Mouse (Mus musculus) neural tube, embryonic 11.5 days (tissue): ENCODE measurements at regions not wholly inside any gene's neighbourhood (a gene's known extent, or its start where the extent isn't known, plus 50 kb on each side); places are given as distances from the start of the nearest gene placed in this dataset.

ENCODE experiments used
- ATAC-seq: fragments of 200-750 bp; cut with Nextera tagmentation; 2 replicates; pipeline ENCODE4 v1.8.0; 2017; ENCODE audit warnings: moderate number of reproducible peaks, mild to moderate bottlenecking, moderate TSS enrichment, moderate library complexity; ENCODE audit not compliant: insufficient read depth, low FRiP score, low TSS enrichment
- DNase-seq: peaks from one replicate; pipeline ENCODE4 v3.0.0-alpha.2; 2015; ENCODE audit warnings: low spot score
- H3K27ac ChIP-seq: fragments of 300-500 bp; sonication (generic); 2 replicates; pipeline ENCODE4 v1.5.1; 2014; ENCODE audit warnings: low read depth, mild to moderate bottlenecking, low read length
- H3K27me3 ChIP-seq: fragments of 300-500 bp; sonication (generic); 2 replicates; pipeline ENCODE4 v1.6.1; 2014; ENCODE audit warnings: mild to moderate bottlenecking, low read length, mixed read lengths; ENCODE audit not compliant: control insufficient read depth, insufficient read depth
- H3K36me3 ChIP-seq: fragments of 300-500 bp; sonication (generic); 2 replicates; pipeline ENCODE4 v1.6.1; 2014; ENCODE audit warnings: mild to moderate bottlenecking, low read length, moderate library complexity, mixed read lengths; ENCODE audit not compliant: control insufficient read depth, insufficient read depth
- H3K4me1 ChIP-seq: fragments of 300-500 bp; sonication (generic); 2 replicates; pipeline ENCODE4 v1.6.1; 2014; ENCODE audit warnings: low read length, mixed read lengths; ENCODE audit not compliant: control insufficient read depth, insufficient read depth
- H3K4me2 ChIP-seq: fragments of 300-500 bp; sonication (generic); 2 replicates; pipeline ENCODE4 v1.6.1; 2014; ENCODE audit warnings: low read depth, mild to moderate bottlenecking, moderate library complexity
- H3K4me3 ChIP-seq: fragments of 300-500 bp; sonication (generic); 2 replicates; pipeline ENCODE4 v1.5.1; 2014; ENCODE audit warnings: low read depth, low read length
- H3K9ac ChIP-seq: fragments of 300-500 bp; sonication (generic); 2 replicates; pipeline ENCODE4 v1.6.1; 2014; ENCODE audit warnings: mild to moderate bottlenecking, low read length
- H3K9me3 ChIP-seq: fragments of 300-500 bp; sonication (generic); 2 replicates; pipeline ENCODE4 v1.6.1; 2016; ENCODE audit warnings: low read length; ENCODE audit not compliant: control insufficient read depth
- WGBS: fragments of 180-500 bp; shearing (Covaris S2); extraction: QIAGEN DNeasy Blood & Tissue Kit; methylation state at CpG from one replicate; pipeline ENCODE4 v1.1.7; 2014; 5-methylcytosine and 5-hydroxymethylcytosine counted together

DNA sequence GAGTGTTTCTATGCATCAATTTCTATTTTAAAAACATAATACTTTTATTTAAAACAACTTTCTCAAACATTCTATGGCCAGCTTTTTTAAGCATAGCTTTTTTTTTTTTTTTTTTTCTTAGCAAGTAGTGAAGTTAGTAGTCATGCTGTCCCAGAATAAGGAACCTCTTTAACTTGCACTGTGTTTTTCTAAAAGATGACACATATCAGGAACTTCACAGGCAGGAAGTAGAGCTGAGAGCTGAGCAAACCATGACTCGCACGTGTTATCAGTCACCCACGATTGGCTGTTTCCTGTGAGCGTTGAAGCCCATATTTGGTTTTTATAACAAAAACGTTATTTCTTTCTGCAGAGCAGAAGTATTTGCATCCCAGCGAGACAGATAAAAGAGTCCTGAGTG, 287.9 kb upstream of the Ube2e3 start:
- no peaks in the 10 kb centered on the region for H3K9me3 ChIP-seq
- H3K4me3 ChIP-seq, result no peak overlapping the region
- 65% methylated on average over 6 of the region's 6 CpGs for WGBS
- no peaks in the 10 kb centered on the region for H3K4me1 ChIP-seq
- H3K27ac ChIP-seq, result no peak overlapping the region
- DNase-seq, result no peak
- H3K9ac ChIP-seq, result no peak overlapping the region
- no peaks in the 10 kb centered on the region for H3K27me3 ChIP-seq
- ATAC-seq, result no peak
- H3K36me3 ChIP-seq, result no peaks in the 10 kb centered on the region
- no peak overlapping the region for H3K4me2 ChIP-seq

DNA sequence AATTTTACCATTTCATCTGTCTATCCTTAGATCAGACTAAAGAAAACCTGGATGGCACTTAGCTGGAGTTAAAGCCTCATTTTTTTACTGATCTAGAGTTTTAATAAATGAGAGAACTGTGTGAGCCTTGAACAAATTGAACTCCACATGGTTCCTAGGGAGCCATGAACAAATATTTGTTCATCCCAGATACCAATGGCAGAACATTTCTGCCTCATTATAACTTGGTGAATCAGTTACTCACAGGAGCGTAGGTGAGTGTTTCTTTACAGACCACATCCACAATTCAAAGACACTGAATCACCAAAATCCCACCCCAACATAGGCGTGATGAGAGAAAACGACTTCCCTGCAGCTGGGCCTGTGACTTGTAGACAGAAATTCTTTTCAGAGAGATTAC, 295.4 kb upstream of the Ube2e3 start:
- ATAC-seq (no peak), DNase-seq (no peak)
- no peak overlapping the region for H3K27ac ChIP-seq
- no peaks in the 10 kb centered on the region for H3K4me1 ChIP-seq
- no peaks in the 10 kb centered on the region for H3K36me3 ChIP-seq
- 64% methylated on average over 3 of the region's 3 CpGs for WGBS
- no peaks in the 10 kb centered on the region for H3K27me3 ChIP-seq
- no peak overlapping the region for H3K9ac ChIP-seq
- no peak overlapping the region for H3K4me2 ChIP-seq
- no peak overlapping the region for H3K4me3 ChIP-seq
- H3K9me3 ChIP-seq, result no peaks in the 10 kb centered on the region

DNA sequence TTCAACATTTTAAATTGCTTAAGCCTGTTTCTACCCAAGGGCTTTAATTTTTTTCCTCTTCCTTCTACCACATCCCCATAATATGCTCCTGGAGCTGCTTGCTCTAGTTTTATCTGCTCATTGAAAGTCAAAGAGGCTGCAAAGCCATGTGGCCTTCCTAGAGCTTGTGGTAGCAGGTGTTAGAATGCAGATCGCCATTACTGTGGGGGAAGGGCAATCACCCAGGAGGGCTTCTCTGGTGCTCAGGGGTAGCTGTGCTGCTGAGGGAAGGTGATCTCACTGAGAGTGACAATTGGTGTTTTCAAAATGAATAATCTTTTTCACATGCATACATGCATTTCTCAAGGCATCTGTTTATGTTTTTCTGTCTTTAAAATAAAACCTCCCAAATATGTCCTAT, 309.8 kb upstream of the Ube2e3 start:
- Histone ChIP-seq H3K36me3 (no peaks in the 10 kb centered on the region), H3K4me2 (no peak overlapping the region), H3K9me3 (no peaks in the 10 kb centered on the region), H3K4me1 (no peaks in the 10 kb centered on the region), H3K27me3 (no peaks in the 10 kb centered on the region), H3K9ac (no peak overlapping the region), H3K27ac (no peak overlapping the region), H3K4me3 (no peak overlapping the region)
- no peak for DNase-seq
- WGBS, result 19% methylated on average over 1 of the region's 1 CpGs
- no peak for ATAC-seq

DNA sequence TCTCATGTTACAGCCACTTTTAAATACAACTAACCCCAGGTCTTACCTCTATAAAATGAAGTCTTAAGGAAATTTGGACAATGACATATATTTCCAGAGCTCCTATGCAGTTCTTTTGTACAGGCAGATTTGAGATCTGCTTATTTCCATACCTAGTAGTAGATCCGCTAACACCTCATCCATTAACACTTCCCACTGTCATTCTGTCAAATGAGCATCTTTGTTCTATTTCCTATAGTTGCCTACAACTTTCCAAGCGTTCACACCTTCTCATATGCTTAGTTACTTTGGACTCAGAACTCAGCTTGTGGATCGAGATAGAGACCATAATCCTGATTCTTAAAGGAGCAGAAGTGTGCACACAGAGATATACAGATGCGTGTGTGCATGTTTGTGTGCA, 316.8 kb upstream of the Ube2e3 start:
- Histone ChIP-seq H3K4me3 (no peak overlapping the region), H3K27ac (no peak overlapping the region), H3K9me3 (no peaks in the 10 kb centered on the region), H3K4me1 (no peaks in the 10 kb centered on the region), H3K27me3 (no peaks in the 10 kb centered on the region), H3K9ac (no peak overlapping the region), H3K4me2 (no peak overlapping the region), H3K36me3 (no peaks in the 10 kb centered on the region)
- no peak for DNase-seq
- no peak for ATAC-seq
- WGBS, result 87% methylated on average over 4 of the region's 4 CpGs

DNA sequence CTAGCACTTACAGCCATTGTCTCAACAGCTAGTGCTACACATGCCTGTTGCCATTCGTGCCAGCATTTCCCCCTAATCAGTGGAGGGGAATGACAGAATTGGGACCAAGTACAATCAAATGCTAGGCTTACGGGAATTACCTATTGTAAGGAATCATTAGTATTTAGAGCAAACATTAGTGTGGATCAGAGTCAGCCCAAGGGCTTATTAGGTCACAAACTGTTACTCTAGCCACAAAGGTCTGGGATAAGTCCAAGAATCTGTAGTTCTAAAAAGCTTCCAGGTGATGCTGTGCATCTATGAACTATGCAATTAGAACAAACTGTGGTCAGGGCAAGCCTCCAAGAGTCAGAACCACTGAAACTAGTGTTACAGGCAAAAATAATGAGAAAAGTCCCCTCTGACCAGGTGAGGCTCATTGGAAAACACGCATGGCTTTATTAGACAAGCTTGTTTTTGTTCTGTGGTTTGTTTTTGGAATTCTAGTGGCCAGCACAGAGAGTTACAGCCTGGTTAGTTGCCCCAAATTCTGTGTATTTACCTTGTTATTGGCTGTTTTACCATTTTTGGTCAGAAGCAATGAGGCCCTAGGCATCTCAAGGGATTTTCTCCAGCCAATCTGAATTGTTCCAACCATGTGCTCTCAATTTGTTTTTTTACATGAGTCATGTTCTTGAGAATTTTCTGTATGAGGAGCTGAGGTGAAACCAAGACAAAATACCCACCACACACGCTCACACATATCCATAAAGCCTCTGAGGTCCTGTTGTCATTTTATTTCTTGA, 319.0 kb upstream of the Ube2e3 start:
- Histone ChIP-seq H3K4me1 (no peaks in the 10 kb centered on the region), H3K4me3 (no peak overlapping the region), H3K9ac (no peak overlapping the region), H3K4me2 (no peak overlapping the region), H3K9me3 (no peaks in the 10 kb centered on the region), H3K27ac (no peak overlapping the region), H3K27me3 (no peaks in the 10 kb centered on the region), H3K36me3 (no peaks in the 10 kb centered on the region)
- DNase-seq (no peak), ATAC-seq (no peak)
- WGBS, result 84% methylated on average over 4 of the region's 4 CpGs

DNA sequence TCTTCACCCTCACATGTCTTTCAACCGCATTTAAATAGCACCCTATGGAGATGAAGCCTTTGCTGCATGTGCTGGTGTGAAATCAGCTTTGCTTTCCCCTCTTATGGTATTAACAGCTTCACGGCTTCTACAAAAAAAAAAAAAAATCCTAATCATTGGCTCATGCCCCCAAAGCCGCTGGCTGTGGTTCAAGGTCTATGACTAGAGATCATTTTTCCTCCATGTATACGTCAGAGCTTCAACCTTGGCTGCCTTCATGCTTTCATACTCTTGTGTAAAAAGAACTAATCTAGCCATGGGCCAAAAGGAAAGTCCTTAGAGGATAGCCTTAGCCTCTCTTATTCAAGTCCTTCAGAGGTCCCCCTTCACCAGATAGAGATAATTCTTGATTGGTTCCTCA, 320.6 kb upstream of the Ube2e3 start:
- Histone ChIP-seq H3K4me2 (no peak overlapping the region), H3K27ac (no peak overlapping the region), H3K4me1 (no peaks in the 10 kb centered on the region), H3K4me3 (no peak overlapping the region), H3K36me3 (no peaks in the 10 kb centered on the region), H3K27me3 (no peaks in the 10 kb centered on the region), H3K9ac (no peak overlapping the region), H3K9me3 (no peaks in the 10 kb centered on the region)
- DNase-seq, result no peak
- 88% methylated on average over 4 of the region's 4 CpGs for WGBS
- ATAC-seq, result no peak

DNA sequence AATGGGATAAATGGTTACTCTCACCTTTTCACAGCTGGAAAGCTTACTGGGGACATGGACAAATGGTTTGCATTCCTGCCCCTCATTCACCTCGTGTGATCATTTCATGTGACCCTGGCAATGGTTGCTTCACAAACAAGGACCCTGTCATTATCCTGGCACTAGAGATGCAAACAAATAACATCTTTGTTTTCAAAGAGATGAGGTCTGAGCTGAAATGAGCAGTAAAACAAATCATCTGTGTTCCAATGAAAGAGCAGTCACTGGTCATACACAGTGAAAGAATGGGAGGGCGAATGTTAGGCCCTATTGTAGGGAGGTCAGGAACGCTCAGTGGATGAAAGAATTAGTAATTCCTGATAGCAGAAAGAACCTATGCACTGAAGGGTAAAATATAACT, 327.5 kb upstream of the Ube2e3 start:
- Histone ChIP-seq H3K4me3 (no peak overlapping the region), H3K27ac (no peak overlapping the region), H3K9me3 (no peaks in the 10 kb centered on the region), H3K4me2 (no peak overlapping the region), H3K36me3 (no peaks in the 10 kb centered on the region), H3K9ac (no peak overlapping the region), H3K27me3 (no peaks in the 10 kb centered on the region), H3K4me1 (no peaks in the 10 kb centered on the region)
- ATAC-seq, result no peak
- 45% methylated on average over 3 of the region's 3 CpGs for WGBS
- DNase-seq, result no peak

DNA sequence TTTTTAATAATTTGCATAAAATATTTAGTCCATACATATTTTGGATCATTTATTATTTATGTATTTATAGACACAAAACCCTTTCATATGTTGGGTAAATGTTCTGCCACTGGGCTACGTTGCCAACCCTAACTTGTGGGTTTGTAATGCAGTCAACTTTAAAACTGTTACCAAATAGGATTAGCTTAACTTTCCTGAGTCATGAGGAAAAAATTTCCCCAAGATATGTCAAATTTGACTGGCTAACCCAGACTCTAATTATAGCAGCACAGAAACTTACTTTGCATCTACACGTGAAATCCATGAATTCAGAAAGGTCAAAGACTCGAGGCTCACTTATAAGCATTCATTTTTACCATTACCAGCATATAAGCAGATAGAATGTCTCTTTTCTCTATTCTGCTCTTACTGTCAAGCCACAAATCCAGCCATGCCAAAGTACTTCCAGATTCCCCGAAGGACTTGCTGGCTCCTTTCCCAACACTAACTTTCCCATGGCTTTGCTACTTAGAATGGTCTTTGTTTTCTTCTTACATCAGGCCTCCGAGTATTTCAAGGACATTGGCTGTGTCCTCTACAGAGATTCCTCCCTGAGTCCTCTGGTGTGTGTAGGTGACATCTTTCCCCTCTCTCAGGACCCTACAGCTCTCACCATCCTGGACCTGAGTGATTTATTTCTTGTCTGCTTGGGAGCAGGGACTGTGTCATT, 328.2 kb upstream of the Ube2e3 start:
- H3K27me3 ChIP-seq, result no peaks in the 10 kb centered on the region
- H3K9me3 ChIP-seq, result no peaks in the 10 kb centered on the region
- ATAC-seq, result no peak
- no peak overlapping the region for H3K4me3 ChIP-seq
- 77% methylated on average over 5 of the region's 5 CpGs for WGBS
- H3K27ac ChIP-seq, result no peak overlapping the region
- H3K4me2 ChIP-seq, result no peak overlapping the region
- H3K36me3 ChIP-seq, result no peaks in the 10 kb centered on the region
- no peak overlapping the region for H3K9ac ChIP-seq
- no peak for DNase-seq
- no peaks in the 10 kb centered on the region for H3K4me1 ChIP-seq

DNA sequence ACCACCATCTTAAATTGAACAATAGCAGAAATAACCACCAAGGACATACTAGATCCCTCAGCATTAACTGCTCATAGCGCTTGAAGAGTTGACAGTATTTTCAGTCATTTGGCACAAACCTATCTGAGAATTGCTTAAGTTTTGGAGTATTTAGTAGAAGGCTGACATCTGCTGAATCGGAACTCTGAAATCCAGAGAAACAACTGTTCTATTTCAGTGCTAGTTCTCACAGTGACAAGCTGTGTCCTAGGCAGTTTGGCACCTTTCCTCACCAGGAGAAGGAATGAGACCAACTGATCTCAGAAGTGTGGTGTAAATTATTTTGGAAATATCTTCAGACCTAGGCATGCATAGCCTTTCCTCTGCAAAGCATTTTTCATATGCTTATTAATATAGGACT, 330.4 kb upstream of the Ube2e3 start:
- 90% methylated on average over 2 of the region's 2 CpGs for WGBS
- H3K9ac ChIP-seq, result no peak overlapping the region
- H3K4me3 ChIP-seq, result no peak overlapping the region
- H3K4me1 ChIP-seq, result no peaks in the 10 kb centered on the region
- DNase-seq, result no peak
- H3K9me3 ChIP-seq, result no peaks in the 10 kb centered on the region
- H3K27ac ChIP-seq, result no peak overlapping the region
- no peaks in the 10 kb centered on the region for H3K27me3 ChIP-seq
- no peak for ATAC-seq
- no peaks in the 10 kb centered on the region for H3K36me3 ChIP-seq
- no peak overlapping the region for H3K4me2 ChIP-seq
